Mouse (Mus musculus): ENCODE measurements around the gene Dock8. TPM values are rescaled to one million over a fixed set of nuclear protein-coding genes. Genes with fewer than 3 reads are reported as not detected.

The Dock8 gene
- polyA plus RNA-seq, 1 experiment from 2014 or later: 0.15 TPM

- no peak overlapping the region for H3K9ac ChIP-seq (ENCODE audit: low read depth, low read length)
- no peak for ATAC-seq
Measured at GRCm38 (mm10) chr19:25082839-25083238, 83.5 kb downstream of the Dock8 start.

GRCm38 (mm10) chr19:25087181-25087580 is 87.8 kb downstream of the Dock8 start:
- Histone ChIP-seq H3K9me3 (replicated peaks; ENCODE audit: control insufficient read depth, low read length, poor library complexity, severe bottlenecking) (no peaks in the 10 kb centered on the region), H3K4me1 (ENCODE audit: control insufficient read depth, insufficient read depth, low read length) (no peaks in the 10 kb centered on the region), H3K36me3 (ENCODE audit: control insufficient read depth, insufficient read depth, low read length) (no peaks in the 10 kb centered on the region), H3K27ac (ENCODE audit: low read length) (no peak overlapping the region), H3K27me3 (ENCODE audit: control insufficient read depth, insufficient read depth, low read depth, low read length) (no peaks in the 10 kb centered on the region), H3K4me3 (ENCODE audit: low read depth, low read length) (no peak overlapping the region), H3K9ac (ENCODE audit: low read depth, low read length) (no peak overlapping the region), H3K4me2 (ENCODE audit: low read length) (no peak overlapping the region)
- WGBS: 74% methylated on average over 7 of the region's 7 CpGs
- no peak for ATAC-seq

More at GRCm38 (mm10) chr19:25082839-25083238, 83.5 kb downstream of the Dock8 start:
- Histone ChIP-seq H3K4me1 (ENCODE audit: control insufficient read depth, insufficient read depth, low read length) (no peaks in the 10 kb centered on the region), H3K4me2 (ENCODE audit: low read length) (no peak overlapping the region), H3K36me3 (ENCODE audit: control insufficient read depth, insufficient read depth, low read length) (no peaks in the 10 kb centered on the region), H3K27ac (ENCODE audit: low read length) (no peak overlapping the region), H3K9me3 (replicated peaks; ENCODE audit: control insufficient read depth, low read length, poor library complexity, severe bottlenecking) (no peaks in the 10 kb centered on the region), H3K4me3 (ENCODE audit: low read depth, low read length) (no peak overlapping the region), H3K27me3 (ENCODE audit: control insufficient read depth, insufficient read depth, low read depth, low read length) (no peaks in the 10 kb centered on the region)
- 82% methylated on average over 2 of the region's 2 CpGs for WGBS

- ATAC-seq: no peak
- no peaks in the 10 kb centered on the region for H3K4me1 ChIP-seq (ENCODE audit: control insufficient read depth, insufficient read depth, low read length)
- H3K4me2 ChIP-seq (ENCODE audit: low read length): no peak overlapping the region
- H3K9me3 ChIP-seq (replicated peaks; ENCODE audit: control insufficient read depth, low read length, poor library complexity, severe bottlenecking): no peaks in the 10 kb centered on the region
- no peak overlapping the region for H3K4me3 ChIP-seq (ENCODE audit: low read depth, low read length)
- H3K36me3 ChIP-seq (ENCODE audit: control insufficient read depth, insufficient read depth, low read length): no peaks in the 10 kb centered on the region
- no peak overlapping the region for H3K27ac ChIP-seq (ENCODE audit: low read length)
- no peak overlapping the region for H3K9ac ChIP-seq (ENCODE audit: low read depth, low read length)
- H3K27me3 ChIP-seq (ENCODE audit: control insufficient read depth, insufficient read depth, low read depth, low read length): no peaks in the 10 kb centered on the region
- WGBS: 91% methylated on average over 7 of the region's 7 CpGs
Measured at GRCm38 (mm10) chr19:25089746-25090145, 90.4 kb downstream of the Dock8 start.

GRCm38 (mm10) chr19:25095135-25095534 is 95.8 kb downstream of the Dock8 start:
- Histone ChIP-seq H3K9me3 (replicated peaks; ENCODE audit: control insufficient read depth, low read length, poor library complexity, severe bottlenecking) (no peaks in the 10 kb centered on the region), H3K9ac (ENCODE audit: low read depth, low read length) (no peak overlapping the region), H3K4me3 (ENCODE audit: low read depth, low read length) (no peak overlapping the region), H3K27me3 (ENCODE audit: control insufficient read depth, insufficient read depth, low read depth, low read length) (no peaks in the 10 kb centered on the region), H3K36me3 (ENCODE audit: control insufficient read depth, insufficient read depth, low read length) (no peaks in the 10 kb centered on the region), H3K4me1 (ENCODE audit: control insufficient read depth, insufficient read depth, low read length) (no peaks in the 10 kb centered on the region), H3K27ac (ENCODE audit: low read length) (no peak overlapping the region), H3K4me2 (ENCODE audit: low read length) (no peak overlapping the region)
- ATAC-seq: no peak
- WGBS: 72% methylated on average over 3 of the region's 3 CpGs

- WGBS: 85% methylated on average over 9 of the region's 9 CpGs
- Histone ChIP-seq H3K9ac (ENCODE audit: low read depth, low read length) (no peak overlapping the region), H3K4me1 (ENCODE audit: control insufficient read depth, insufficient read depth, low read length) (no peaks in the 10 kb centered on the region), H3K36me3 (ENCODE audit: control insufficient read depth, insufficient read depth, low read length) (no peaks in the 10 kb centered on the region), H3K27me3 (ENCODE audit: control insufficient read depth, insufficient read depth, low read depth, low read length) (no peaks in the 10 kb centered on the region), H3K4me2 (ENCODE audit: low read length) (no peak overlapping the region), H3K27ac (ENCODE audit: low read length) (no peak overlapping the region), H3K9me3 (replicated peaks; ENCODE audit: control insufficient read depth, low read length, poor library complexity, severe bottlenecking) (no peaks in the 10 kb centered on the region), H3K4me3 (ENCODE audit: low read depth, low read length) (no peak overlapping the region)
- no peak for ATAC-seq
Measured at GRCm38 (mm10) chr19:25096316-25096715, 97.0 kb downstream of the Dock8 start.

- no peaks in the 10 kb centered on the region for H3K36me3 ChIP-seq (ENCODE audit: control insufficient read depth, insufficient read depth, low read length)
- 81% methylated on average over 4 of the region's 4 CpGs for WGBS
- no peaks in the 10 kb centered on the region for H3K9me3 ChIP-seq (replicated peaks; ENCODE audit: control insufficient read depth, low read length, poor library complexity, severe bottlenecking)
- no peak overlapping the region for H3K4me3 ChIP-seq (ENCODE audit: low read depth, low read length)
- no peak for ATAC-seq
- no peaks in the 10 kb centered on the region for H3K27me3 ChIP-seq (ENCODE audit: control insufficient read depth, insufficient read depth, low read depth, low read length)
- H3K4me1 ChIP-seq (ENCODE audit: control insufficient read depth, insufficient read depth, low read length): no peaks in the 10 kb centered on the region
- H3K27ac ChIP-seq (ENCODE audit: low read length): no peak overlapping the region
- no peak overlapping the region for H3K4me2 ChIP-seq (ENCODE audit: low read length)
- H3K9ac ChIP-seq (ENCODE audit: low read depth, low read length): no peak overlapping the region
Measured at GRCm38 (mm10) chr19:25096986-25097385, 97.7 kb downstream of the Dock8 start.

GRCm38 (mm10) chr19:25097506-25097905 is 98.2 kb downstream of the Dock8 start:
- no peaks in the 10 kb centered on the region for H3K27me3 ChIP-seq (ENCODE audit: control insufficient read depth, insufficient read depth, low read depth, low read length)
- ATAC-seq: no peak
- H3K36me3 ChIP-seq (ENCODE audit: control insufficient read depth, insufficient read depth, low read length): no peaks in the 10 kb centered on the region
- no peak overlapping the region for H3K9ac ChIP-seq (ENCODE audit: low read depth, low read length)
- no peaks in the 10 kb centered on the region for H3K4me1 ChIP-seq (ENCODE audit: control insufficient read depth, insufficient read depth, low read length)
- WGBS: 62% methylated on average over 7 of the region's 7 CpGs
- no peak overlapping the region for H3K4me2 ChIP-seq (ENCODE audit: low read length)
- no peaks in the 10 kb centered on the region for H3K9me3 ChIP-seq (replicated peaks; ENCODE audit: control insufficient read depth, low read length, poor library complexity, severe bottlenecking)
- no peak overlapping the region for H3K4me3 ChIP-seq (ENCODE audit: low read depth, low read length)
- no peak overlapping the region for H3K27ac ChIP-seq (ENCODE audit: low read length)

GRCm38 (mm10) chr19:25097951-25098350 is 98.6 kb downstream of the Dock8 start:
- Histone ChIP-seq H3K27me3 (ENCODE audit: control insufficient read depth, insufficient read depth, low read depth, low read length) (no peaks in the 10 kb centered on the region), H3K27ac (ENCODE audit: low read length) (no peak overlapping the region), H3K9me3 (replicated peaks; ENCODE audit: control insufficient read depth, low read length, poor library complexity, severe bottlenecking) (no peaks in the 10 kb centered on the region), H3K4me3 (ENCODE audit: low read depth, low read length) (no peak overlapping the region), H3K4me1 (ENCODE audit: control insufficient read depth, insufficient read depth, low read length) (no peaks in the 10 kb centered on the region), H3K9ac (ENCODE audit: low read depth, low read length) (no peak overlapping the region), H3K36me3 (ENCODE audit: control insufficient read depth, insufficient read depth, low read length) (no peaks in the 10 kb centered on the region), H3K4me2 (ENCODE audit: low read length) (no peak overlapping the region)
- 80% methylated on average over 3 of the region's 3 CpGs for WGBS
- ATAC-seq: no peak

GRCm38 (mm10) chr19:25098941-25099340 is 99.6 kb downstream of the Dock8 start:
- no peak for ATAC-seq

GRCm38 (mm10) chr19:25105682-25106081 is 106.3 kb downstream of the Dock8 start:
- no peak overlapping the region for H3K9ac ChIP-seq (ENCODE audit: low read depth, low read length)
- no peak overlapping the region for H3K4me2 ChIP-seq (ENCODE audit: low read length)
- H3K4me1 ChIP-seq (ENCODE audit: control insufficient read depth, insufficient read depth, low read length): no peaks in the 10 kb centered on the region
- WGBS: 51% methylated on average over 9 of the region's 9 CpGs
- H3K9me3 ChIP-seq (replicated peaks; ENCODE audit: control insufficient read depth, low read length, poor library complexity, severe bottlenecking): no peaks in the 10 kb centered on the region
- no peak for ATAC-seq
- no peak overlapping the region for H3K4me3 ChIP-seq (ENCODE audit: low read depth, low read length)
- H3K27ac ChIP-seq (ENCODE audit: low read length): no peak overlapping the region
- no peaks in the 10 kb centered on the region for H3K36me3 ChIP-seq (ENCODE audit: control insufficient read depth, insufficient read depth, low read length)
- no peaks in the 10 kb centered on the region for H3K27me3 ChIP-seq (ENCODE audit: control insufficient read depth, insufficient read depth, low read depth, low read length)

More at GRCm38 (mm10) chr19:25098941-25099340, 99.6 kb downstream of the Dock8 start:
- H3K27me3 ChIP-seq (ENCODE audit: control insufficient read depth, insufficient read depth, low read depth, low read length): no peaks in the 10 kb centered on the region
- H3K27ac ChIP-seq (ENCODE audit: low read length): no peak overlapping the region
- no peaks in the 10 kb centered on the region for H3K9me3 ChIP-seq (replicated peaks; ENCODE audit: control insufficient read depth, low read length, poor library complexity, severe bottlenecking)
- no peak overlapping the region for H3K9ac ChIP-seq (ENCODE audit: low read depth, low read length)
- H3K4me3 ChIP-seq (ENCODE audit: low read depth, low read length): no peak overlapping the region
- WGBS: 89% methylated on average over 4 of the region's 4 CpGs
- H3K4me1 ChIP-seq (ENCODE audit: control insufficient read depth, insufficient read depth, low read length): no peaks in the 10 kb centered on the region
- H3K4me2 ChIP-seq (ENCODE audit: low read length): no peak overlapping the region
- H3K36me3 ChIP-seq (ENCODE audit: control insufficient read depth, insufficient read depth, low read length): no peaks in the 10 kb centered on the region

Data from midbrain, embryonic 16.5 days (tissue).